Mouse (Mus musculus) layer of hippocampus, postnatal 25 days (tissue): Measurements from ENCODE around the gene Il1rl1. TPM values are rescaled to one million over a fixed set of nuclear protein-coding genes. Genes with fewer than 3 reads are reported as not detected.

Experiments
- DNase-seq, 2 experiments: peaks; one replicate each; pipeline ENCODE4 v3.0.0; 2022; ENCODE audit warnings: mixed read lengths in 2 of 2, low spot score in 1 of 2; ENCODE audit errors: extremely low spot score in 1 of 2
- total RNA-seq, 2 experiments: library from RNA; stranded (reverse); gene quantifications; 2 replicates each; pipeline ENCODE4 v1.2.3; 2021

Gene Il1rl1
- under 1 TPM; 0.34 to 0.42 TPM for total RNA-seq

- DNase-seq: no peak
These were observed at the start of gene Il1rl1 for GRCm38 (mm10) chr1:40428910-40429675. Il1rl1 (plus strand) TSS chr1:40429570.

- peak; percentile 48 to 88 for DNase-seq
These were observed 49.3 kb upstream of the Il1rl1 start for GRCm38 (mm10) chr1:40380111-40380510.

GRCm38 (mm10) chr1:40380990-40381389 is 48.4 kb upstream of the Il1rl1 start:
- no peak for DNase-seq

DNA sequence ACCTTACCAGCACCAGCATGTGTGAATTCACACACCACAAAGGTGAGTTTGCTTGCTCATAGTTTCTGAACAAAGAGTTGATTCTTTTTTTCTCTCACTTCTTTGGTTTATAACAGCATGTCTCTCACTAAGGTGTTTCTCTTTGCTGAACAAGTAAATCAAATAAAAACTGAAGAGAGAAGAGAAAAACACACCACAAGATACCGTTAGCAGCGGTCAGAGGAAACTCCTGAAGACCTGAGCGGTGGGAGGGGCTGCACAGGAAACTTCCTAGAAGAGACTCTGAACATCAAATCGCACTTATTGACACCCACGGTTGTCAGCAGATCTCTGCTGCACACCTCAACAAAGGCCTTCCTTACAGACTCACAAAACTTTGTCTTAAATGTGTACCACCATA is 46.5 kb upstream of the Il1rl1 start:
- no peak for DNase-seq

DNA sequence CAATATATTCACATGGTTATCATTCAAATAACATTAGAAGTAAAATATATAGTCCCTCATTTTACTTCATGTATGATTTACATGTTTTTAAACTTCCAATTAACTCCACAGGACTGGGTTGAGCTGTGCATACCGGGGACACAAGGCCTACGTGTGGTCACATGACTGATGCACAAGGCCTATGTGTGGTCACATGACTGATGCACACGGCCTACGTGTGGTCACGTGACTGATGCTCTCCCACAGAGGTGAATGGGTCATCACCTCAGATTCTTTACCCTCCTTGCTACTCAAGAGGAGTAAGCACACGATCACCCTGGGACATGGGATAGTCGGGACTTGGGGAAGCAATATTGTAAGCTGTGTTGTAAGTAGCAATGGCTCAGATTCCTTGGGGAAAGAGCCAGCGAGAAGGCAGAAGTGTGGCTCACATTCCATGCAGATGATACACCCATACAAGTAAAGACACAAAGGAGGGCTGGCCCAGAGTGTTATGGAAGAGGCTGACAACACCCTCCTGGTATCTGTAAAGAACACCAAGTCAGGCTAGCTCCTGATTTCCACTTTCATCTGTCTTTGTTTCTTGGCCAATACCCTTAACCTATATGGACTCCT is 44.3 kb upstream of the Il1rl1 start:
- no peak for DNase-seq

- DNase-seq: no peak
These were observed 38.0 kb upstream of the Il1rl1 start for GRCm38 (mm10) chr1:40391374-40391773.

- no peak for DNase-seq
These were observed 36.8 kb upstream of the Il1rl1 start for GRCm38 (mm10) chr1:40392535-40392934.

DNA sequence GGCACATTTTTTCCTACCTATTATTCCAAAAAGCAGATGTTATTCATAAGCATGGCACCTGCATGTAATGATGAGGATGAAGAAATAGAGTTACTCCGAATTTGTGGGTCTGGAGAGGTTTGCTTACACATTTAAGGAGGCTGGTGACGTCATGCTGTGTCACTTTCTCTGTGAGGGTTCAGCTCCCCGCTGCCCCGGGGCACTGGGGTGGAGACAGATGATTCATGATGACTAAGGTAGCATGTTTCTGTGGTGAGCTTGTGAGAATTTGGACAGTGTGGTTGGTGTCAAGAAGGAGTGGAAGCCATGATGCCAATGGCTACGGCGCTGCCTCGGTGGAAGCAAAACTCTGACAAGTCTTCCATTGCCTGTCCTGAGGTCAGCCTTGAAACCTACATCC is 36.2 kb upstream of the Il1rl1 start:
- no peak for DNase-seq

DNA sequence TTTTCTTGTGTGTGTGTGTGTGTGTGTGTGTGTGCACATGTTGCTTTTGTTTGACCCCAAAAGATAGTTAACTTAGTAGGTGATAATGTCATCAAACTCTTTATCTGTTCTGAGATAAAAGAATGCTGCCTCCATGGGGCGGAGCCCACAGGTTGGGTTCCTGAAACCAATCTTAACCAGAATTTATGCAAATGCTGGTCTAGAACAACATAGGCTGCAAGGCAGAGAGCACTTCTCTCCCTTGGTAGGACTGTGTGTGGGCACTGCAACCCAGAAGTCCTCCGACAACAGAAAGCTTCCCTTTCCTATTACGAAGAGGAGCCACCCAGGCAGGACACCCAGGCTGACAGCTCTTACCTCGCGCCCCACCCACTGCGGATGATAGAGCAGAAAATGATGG is 29.7 kb upstream of the Il1rl1 start:
- DNase-seq: no peak

DNA sequence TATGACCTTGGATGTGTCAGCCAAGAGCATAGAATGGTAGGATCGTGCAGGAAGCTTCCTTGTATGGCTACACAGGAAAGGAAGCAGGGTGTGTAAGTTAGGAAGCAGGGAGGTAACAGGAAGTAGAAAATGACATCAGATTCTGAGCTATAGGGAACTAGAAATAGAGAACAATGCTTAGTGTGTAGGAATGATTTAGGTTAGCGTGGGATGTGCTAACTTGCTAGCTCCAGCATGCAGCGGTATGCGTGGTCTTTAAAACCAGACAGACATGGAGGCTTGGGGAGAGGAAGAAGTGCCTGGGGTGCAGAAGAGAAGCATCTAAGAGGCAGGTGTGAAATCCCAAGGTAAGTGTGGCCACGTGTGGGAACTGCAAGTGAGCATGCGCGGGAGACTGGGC is 24.7 kb upstream of the Il1rl1 start:
- peak in 1 of 2 experiments; percentile 5 for DNase-seq

DNA sequence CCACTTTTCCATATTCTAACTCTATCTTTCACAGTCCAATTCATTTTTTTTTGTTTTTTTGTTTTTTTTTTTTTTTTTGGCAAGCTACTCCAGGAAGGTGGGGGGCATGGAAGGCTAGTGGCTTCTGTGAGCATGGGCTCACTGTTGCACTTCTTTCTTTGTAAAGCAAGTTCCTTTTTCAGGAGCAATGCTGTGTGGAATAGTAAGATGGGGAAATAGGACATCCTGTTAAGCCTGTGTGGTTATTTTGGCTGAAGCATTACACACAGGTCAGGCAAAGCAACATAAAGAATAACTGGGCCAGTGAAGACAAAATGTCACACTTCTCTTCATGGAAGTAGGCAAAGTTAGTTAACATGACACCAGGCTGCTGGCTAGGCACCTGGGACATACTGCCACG is 19.5 kb upstream of the Il1rl1 start:
- no peak for DNase-seq

- no peak for DNase-seq
These were observed 16.3 kb upstream of the Il1rl1 start for GRCm38 (mm10) chr1:40413039-40413438.

- DNase-seq: no peak
These were observed 15.1 kb upstream of the Il1rl1 start for GRCm38 (mm10) chr1:40414276-40414675.

DNA sequence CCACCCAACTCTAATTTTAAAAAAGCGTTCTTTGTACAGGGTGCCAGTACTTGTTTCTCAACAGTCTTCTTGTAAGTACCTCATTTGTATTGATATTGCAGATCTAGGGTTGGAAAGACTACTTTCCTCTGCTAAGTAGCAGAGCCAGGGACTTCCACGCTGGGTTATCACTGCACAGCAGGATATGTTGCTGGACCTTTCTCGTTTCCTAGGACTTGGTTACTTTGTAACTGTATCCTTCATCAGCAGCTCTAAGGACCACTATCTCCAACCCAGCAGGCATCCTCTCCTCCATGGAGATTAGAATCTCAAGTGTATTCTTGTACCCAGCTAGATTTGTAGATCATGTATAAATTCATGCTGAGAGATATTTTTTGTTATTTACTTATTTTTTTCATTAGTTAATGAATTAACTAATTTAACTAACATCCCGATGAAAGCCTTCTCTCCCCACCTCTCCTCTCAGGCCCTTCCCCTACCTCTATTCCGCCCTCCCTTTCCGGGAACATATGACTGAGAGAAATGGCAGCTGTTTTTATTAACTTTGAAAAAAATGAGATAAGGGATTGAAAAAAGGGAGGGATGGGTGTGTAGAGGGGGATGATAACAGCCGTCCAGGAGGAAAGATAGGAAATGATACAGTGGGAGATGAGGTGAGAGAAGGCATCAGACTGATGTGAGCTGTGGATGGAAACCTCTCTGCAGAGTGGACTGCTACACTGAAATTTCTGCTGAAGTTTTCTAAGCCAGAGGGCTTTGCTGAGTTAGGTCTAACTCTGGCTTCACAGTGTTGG is 14.3 kb upstream of the Il1rl1 start:
- no peak for DNase-seq

- DNase-seq: no peak
These were observed 12.3 kb upstream of the Il1rl1 start for GRCm38 (mm10) chr1:40417034-40417433.

GRCm38 (mm10) chr1:40418512-40418911 is 10.9 kb upstream of the Il1rl1 start:
- DNase-seq: no peak

DNA sequence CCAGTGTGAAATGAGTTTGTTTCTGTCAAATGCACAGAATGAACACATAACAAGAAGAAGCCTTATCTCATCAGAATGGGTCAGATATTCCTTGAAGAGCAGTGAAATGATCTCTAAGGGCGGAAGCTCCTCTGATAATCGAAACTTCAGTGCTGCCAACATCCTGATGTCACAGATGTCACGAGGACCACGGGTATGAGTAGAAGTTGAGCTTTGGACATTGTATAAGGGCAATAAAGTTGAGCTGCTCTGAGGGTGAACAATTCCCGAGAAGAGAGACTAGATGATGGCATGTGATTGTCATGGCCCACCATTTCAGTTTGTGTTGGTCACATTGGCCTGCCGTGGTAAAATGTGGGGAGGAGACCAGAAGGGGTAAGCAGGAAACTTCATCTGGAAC is 5.5 kb upstream of the Il1rl1 start:
- no peak for DNase-seq

DNA sequence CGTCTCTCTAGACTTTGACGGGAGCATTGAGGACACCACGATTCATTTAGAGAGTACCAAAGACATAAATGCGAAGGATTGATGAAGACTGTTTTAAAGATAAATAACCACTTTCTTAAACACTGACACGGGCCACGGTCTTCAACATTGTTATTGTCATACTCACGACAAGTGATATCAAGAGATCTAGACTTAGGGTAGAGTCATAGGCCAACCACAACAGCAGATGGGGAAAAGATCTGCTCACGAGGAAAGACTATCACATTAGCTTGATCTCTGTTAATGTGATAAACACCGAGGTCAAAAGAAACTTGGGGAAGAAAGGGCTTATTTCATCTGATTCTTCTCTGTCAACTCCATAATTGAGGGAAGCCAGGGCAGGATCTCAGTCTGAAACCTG is 2.1 kb upstream of the Il1rl1 start:
- DNase-seq: no peak

DNA sequence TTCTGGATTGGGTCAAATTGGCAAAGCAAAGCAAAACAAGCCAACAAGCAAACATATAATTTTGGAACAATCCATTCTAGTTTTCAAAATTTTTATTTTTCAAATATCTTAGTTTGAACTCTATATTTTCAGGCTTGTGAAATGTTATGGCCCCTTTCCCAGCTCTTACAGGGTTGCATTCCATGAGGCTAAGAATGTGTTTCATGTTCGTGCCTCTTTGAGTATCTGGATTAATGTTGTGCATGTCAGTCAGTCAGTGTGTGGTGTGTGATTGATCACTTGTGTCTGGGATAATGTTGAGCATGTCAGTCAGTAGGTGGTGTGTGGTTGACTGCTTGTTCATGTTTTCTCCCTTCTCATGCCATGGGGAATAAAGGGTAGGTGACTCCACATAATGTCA is 1.5 kb upstream of the Il1rl1 start:
- no peak for DNase-seq

GRCm38 (mm10) chr1:40430143-40430834 is 919 bp downstream of the Il1rl1 start:
- no peak for DNase-seq

- no peak for DNase-seq
These were observed 2.8 kb downstream of the Il1rl1 start for GRCm38 (mm10) chr1:40432169-40432568.
